Mouse (Mus musculus) G1E (cell line): ENCODE results near the gene Large2. TPM values are rescaled to one million over a fixed set of nuclear protein-coding genes. Genes with fewer than 3 reads are reported as not detected.

Source experiments
- ATAC-seq: 2 replicates; pipeline ENCODE4 v1.8.0; 2016; ENCODE audit warnings: mild to moderate bottlenecking; ENCODE audit not compliant: insufficient number of reproducible peaks, poor library complexity, low FRiP score, severe bottlenecking; ENCODE audit errors: extremely low read depth
- DNase-seq: peaks from one replicate; pipeline ENCODE4 v3.0.0; 2012; ENCODE audit warnings: low spot score
- H3K27me3 ChIP-seq: 2 replicates; pipeline ENCODE4 v1.6.1; 2012; ENCODE audit warnings: mild to moderate bottlenecking, low read length, inconsistent platforms; ENCODE audit not compliant: insufficient read depth
- H3K36me3 ChIP-seq: replicated peaks from 2 replicates; pipeline ENCODE3; 2012; ENCODE audit warnings: mild to moderate bottlenecking, inconsistent platforms
- H3K4me1 ChIP-seq: 2 replicates; pipeline ENCODE4 v1.6.1; 2012; ENCODE audit warnings: low read depth, low read length, inconsistent platforms, mixed read lengths; ENCODE audit not compliant: insufficient read depth
- H3K4me3 ChIP-seq: 2 replicates; pipeline ENCODE4 v1.5.1; 2012; ENCODE audit warnings: low read depth, mild to moderate bottlenecking, inconsistent platforms, low read length, moderate library complexity, mixed read lengths
- H3K9me3 ChIP-seq: replicated peaks from 2 replicates; pipeline ENCODE4 v1.6.1; 2012; ENCODE audit warnings: inconsistent platforms
- CTCF ChIP-seq: IDR thresholded peaks from 2 replicates; pipeline ENCODE4 v1.5.1; 2012; ENCODE audit warnings: low read depth, low read length, inconsistent platforms, mixed read lengths
- GATA1 ChIP-seq: IDR thresholded peaks from 2 replicates; pipeline ENCODE4 v1.6.1; 2012; ENCODE audit warnings: borderline replicate concordance, low read length, inconsistent platforms, mixed read lengths
- GATA2 ChIP-seq: IDR thresholded peaks from 2 replicates; pipeline ENCODE4 v1.6.1; 2012; ENCODE audit warnings: low read depth, low read length, inconsistent platforms, borderline replicate concordance
- POLR2AphosphoS5 ChIP-seq: IDR thresholded peaks from 2 replicates; pipeline ENCODE4 v1.6.1; 2012; ENCODE audit warnings: low read depth, low read length, inconsistent platforms; ENCODE audit not compliant: insufficient replicate concordance
- TAL1 ChIP-seq: conservative IDR thresholded peaks from 2 replicates; pipeline ENCODE4 v1.6.1; 2012; ENCODE audit warnings: low read depth, low read length, inconsistent platforms, mixed read lengths
- polyA plus RNA-seq: library from polyadenylated mRNA; stranded (reverse); fragments of >175 nt; gene quantifications from 2 replicates; pipeline ENCODE4 v1.2.3, GENCODE M21; 2012
- total RNA-seq, 2 experiments: library from RNA; stranded (forward) in 1 of 2; stranded (reverse) in 1 of 2; fragments of 200-1000 nt in 1 of 2; fragments of >200 nt in 1 of 2; fragmentation: Nextera tagmentation in 1 of 2; gene quantifications; 2 replicates each; pipeline ENCODE4 v1.2.3; 2014 to 2017

Large2 gene
- total and polyA plus RNA-seq, 3 experiments = 0.05 TPM; not detected in 2

DNA sequence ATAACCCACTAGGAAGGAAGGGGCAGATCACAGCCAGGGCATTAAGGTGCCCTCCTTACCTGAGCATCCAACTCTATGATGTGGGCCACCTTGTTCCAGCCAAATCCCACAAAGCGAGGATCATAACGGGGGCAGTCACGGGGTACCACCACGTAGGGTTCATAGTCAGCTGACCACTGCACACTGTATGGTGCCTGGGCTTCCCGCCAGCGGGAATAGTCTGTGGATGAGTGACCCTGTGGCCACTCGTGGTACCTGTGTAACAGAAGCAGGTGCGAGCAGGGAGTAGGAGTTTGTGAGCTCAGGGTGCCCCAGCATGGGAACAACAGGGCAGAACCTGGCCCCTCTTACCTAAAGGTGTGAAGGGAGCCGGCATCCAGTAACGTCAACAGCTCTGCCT is 9.1 kb downstream of the Large2 start:
- no peaks in the 10 kb centered on the region for H3K9me3 ChIP-seq
- peaks cover 54% of the 10 kb centered on the region for H3K27me3 ChIP-seq
- H3K4me1 ChIP-seq = peaks cover 8% of the 10 kb centered on the region; the same call in 1 of the 2 replicates
- no peak overlapping the region; the same call in 1 of the 2 replicates for H3K4me3 ChIP-seq
- peaks cover 13% of the 10 kb centered on the region for H3K36me3 ChIP-seq
- ATAC-seq (no peak), DNase-seq (no peak)
- TF ChIP-seq GATA1 = no peak
- no peak for TF ChIP-seq POLR2AphosphoS5
- no peak for TF ChIP-seq TAL1
- no peak for TF ChIP-seq CTCF
- TF ChIP-seq GATA2 = no peak

DNA sequence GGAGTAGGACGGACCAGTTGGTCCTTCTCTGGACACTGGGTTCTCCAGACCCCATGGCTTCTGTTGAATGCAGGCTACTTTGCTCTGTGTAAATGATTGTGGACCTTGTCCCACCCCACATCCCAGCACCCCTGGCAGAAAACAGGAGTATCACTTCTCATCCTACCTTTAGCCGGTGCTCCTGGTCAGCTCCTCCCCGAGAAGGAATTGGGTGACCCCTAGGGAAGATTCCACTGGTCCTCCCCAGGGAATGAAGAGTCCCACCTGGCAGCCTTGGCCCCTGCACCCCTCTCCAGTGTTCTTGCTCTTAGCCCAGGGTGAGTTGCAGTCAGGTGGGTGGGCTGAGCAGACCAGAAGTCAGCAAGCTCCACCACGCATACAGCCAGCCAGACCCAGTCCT is 10.6 kb downstream of the Large2 start:
- DNase-seq (no peak), ATAC-seq (no peak)
- no peak overlapping the region for H3K4me3 ChIP-seq
- H3K36me3 ChIP-seq = peaks cover 27% of the 10 kb centered on the region
- peaks cover 6% of the 10 kb centered on the region; the same call in 1 of the 2 replicates for H3K4me1 ChIP-seq
- H3K27me3 ChIP-seq = peaks cover 41% of the 10 kb centered on the region; the same call in 1 of the 2 replicates
- H3K9me3 ChIP-seq = no peaks in the 10 kb centered on the region
- TF ChIP-seq POLR2AphosphoS5 (no peak), TAL1 (no peak), CTCF (no peak), GATA1 (no peak), GATA2 (no peak)

DNA sequence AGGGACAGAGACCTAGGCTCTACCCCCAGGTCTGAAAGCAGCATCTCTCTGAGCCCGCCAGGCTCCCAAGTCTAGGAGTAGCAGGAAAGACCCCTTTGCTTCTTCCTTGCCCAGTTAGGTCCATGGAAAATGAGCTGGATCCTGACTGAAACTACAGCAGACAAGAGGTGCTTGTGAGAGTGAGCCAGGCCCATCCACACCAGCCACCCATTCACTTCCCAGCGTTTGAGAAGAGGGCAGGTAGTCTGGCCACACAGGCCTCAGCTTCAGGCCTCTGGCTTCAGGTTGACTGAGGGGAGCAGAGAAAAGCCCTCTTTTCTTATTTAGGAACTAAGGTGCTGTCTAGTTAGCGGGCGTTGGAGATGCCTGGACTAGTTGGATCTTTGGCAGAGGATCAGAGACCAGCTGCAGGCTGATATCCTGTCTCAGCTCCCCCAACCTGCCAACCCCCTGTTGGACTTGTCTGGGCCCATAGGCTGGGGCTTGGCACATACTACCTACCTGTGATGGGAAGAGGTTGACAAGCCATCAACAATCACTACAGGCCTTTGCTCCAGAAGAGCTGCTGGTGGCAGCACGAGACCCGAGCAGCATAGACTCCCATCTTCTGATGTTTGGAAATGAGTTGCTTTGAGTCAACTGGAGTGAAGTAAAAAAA is 12.0 kb downstream of the Large2 start:
- no peak for TF ChIP-seq CTCF
- peaks cover 34% of the 10 kb centered on the region; the same call in 1 of the 2 replicates for H3K27me3 ChIP-seq
- peaks cover 36% of the 10 kb centered on the region for H3K36me3 ChIP-seq
- ATAC-seq (no peak), DNase-seq (no peak)
- no peak overlapping the region for H3K4me3 ChIP-seq
- H3K9me3 ChIP-seq = no peaks in the 10 kb centered on the region
- H3K4me1 ChIP-seq = peaks cover 6% of the 10 kb centered on the region; the same call in 1 of the 2 replicates

DNA sequence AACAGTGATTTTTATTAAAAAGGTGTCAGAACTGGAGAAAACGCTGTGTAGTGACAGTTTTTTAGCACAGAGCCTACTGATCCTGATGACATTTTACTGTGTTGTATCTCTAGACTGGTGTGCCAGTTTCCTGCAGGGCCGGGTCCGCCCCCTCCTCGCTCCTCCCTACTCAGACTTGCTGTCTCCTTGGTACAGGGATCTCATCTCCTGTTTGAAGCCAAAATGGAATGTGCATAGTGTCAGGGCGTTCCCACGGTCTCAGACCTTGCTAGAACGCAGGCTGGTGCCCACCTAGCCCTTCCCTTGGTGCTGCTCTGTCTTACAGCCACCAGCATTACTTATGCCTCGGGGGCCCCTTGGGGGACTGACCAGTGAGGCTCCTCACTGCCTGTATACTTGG is 12.9 kb downstream of the Large2 start:
- no peaks in the 10 kb centered on the region for H3K4me1 ChIP-seq
- no peaks in the 10 kb centered on the region for H3K9me3 ChIP-seq
- DNase-seq (no peak), ATAC-seq (no peak)
- peaks cover 43% of the 10 kb centered on the region for H3K36me3 ChIP-seq
- H3K4me3 ChIP-seq = no peak overlapping the region
- TF ChIP-seq POLR2AphosphoS5 (no peak), GATA2 (no peak), TAL1 (no peak), CTCF (no peak), GATA1 (no peak)
- peaks cover 25% of the 10 kb centered on the region; the same call in 1 of the 2 replicates for H3K27me3 ChIP-seq

DNA sequence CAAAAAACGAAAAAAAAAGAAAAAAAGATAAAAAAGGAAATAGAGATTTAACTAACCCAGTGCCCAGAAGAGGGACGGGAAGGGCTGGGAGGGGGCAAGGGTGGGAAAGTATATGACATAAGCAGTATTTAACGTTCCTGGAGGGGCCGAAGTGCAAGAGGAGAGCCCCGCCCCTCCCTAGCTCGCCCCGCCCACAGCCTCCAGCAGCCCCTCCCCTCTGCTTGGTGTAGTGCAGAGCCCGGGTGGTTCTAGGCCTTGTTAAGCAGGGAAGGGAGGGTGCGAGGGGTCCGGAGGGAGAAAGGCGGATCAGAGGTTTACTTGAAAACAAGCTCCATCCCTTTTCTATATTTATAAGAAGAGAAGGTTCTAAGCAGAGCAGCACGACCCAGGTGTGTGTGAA is 13.8 kb downstream of the Large2 start:
- Histone ChIP-seq H3K9me3 (no peaks in the 10 kb centered on the region), H3K4me1 (no peaks in the 10 kb centered on the region), H3K27me3 (peaks cover 19% of the 10 kb centered on the region; the same call in 1 of the 2 replicates), H3K36me3 (peaks cover 44% of the 10 kb centered on the region), H3K4me3 (no peak overlapping the region)
- ATAC-seq (no peak), DNase-seq (no peak)
- no peak for TF ChIP-seq GATA1
- no peak for TF ChIP-seq POLR2AphosphoS5
- TF ChIP-seq TAL1 = no peak
- TF ChIP-seq GATA2 = no peak

DNA sequence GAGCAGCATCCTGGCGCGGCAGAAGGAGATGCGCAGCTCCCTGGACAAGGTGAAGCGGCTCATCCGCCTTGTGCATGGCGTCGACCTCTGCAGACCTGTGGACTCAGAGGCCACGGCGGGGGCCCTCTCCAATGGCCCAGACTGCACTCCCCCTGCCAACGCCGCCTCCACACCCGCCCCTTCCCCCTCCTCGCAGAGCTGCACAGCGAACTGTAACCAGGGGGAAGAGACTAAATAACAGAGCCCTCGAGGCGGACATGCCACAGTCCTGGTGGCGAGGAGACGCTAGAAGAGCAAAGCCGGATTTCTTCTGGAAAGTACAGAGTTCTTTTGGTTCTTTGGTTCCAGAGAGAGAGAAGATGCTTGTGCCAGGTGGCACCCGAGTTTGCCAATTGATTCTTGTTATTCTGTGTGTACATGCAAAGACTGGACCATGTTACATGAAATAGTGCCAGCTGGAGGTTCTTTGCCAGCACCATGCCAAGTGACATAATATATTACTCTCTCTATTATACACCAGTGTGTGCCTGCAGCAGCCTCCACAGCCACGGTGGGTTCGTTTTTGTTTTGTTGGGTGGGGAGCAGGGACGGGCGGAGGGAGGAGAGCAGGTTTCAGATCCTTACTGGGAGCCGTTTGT is 14.4 kb downstream of the Large2 start:
- DNase-seq (no peak), ATAC-seq (no peak)
- no peaks in the 10 kb centered on the region for H3K9me3 ChIP-seq
- no peak overlapping the region for H3K4me3 ChIP-seq
- H3K27me3 ChIP-seq = peaks cover 14% of the 10 kb centered on the region; the same call in 1 of the 2 replicates
- peaks cover 46% of the 10 kb centered on the region for H3K36me3 ChIP-seq
- TF ChIP-seq GATA2 (no peak), CTCF (no peak), GATA1 (no peak), TAL1 (no peak), POLR2AphosphoS5 (no peak)
- H3K4me1 ChIP-seq = no peaks in the 10 kb centered on the region

DNA sequence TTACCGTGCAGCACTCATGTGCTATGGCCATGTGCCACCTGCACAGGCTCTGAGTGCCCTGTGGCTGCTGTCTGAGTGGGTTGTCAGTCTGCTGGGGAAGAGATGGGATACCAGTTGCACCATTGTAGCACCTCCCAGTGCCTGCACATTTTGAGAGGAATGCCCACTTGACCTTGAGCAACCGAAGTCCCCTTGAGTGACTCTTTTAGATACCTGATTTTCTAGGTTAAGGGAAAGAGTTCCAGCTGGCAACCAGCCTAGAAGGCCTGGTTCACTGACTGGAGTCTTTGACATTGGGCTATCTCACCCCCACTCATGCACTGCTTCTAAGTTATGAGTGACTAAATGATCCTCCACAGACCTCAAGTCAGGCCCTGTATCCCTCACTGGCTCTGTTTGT is 15.4 kb downstream of the Large2 start:
- Histone ChIP-seq H3K9me3 (no peaks in the 10 kb centered on the region), H3K36me3 (peaks cover 46% of the 10 kb centered on the region), H3K4me1 (no peaks in the 10 kb centered on the region), H3K4me3 (no peak overlapping the region), H3K27me3 (peaks cover 11% of the 10 kb centered on the region; the same call in 1 of the 2 replicates)
- ATAC-seq (no peak), DNase-seq (no peak)
- TF ChIP-seq CTCF (no peak), TAL1 (no peak), GATA1 (no peak), POLR2AphosphoS5 (no peak), GATA2 (no peak)
